Mouse (Mus musculus) bone marrow macrophage, adult 2 months (primary cell): Measurements from ENCODE around the gene Trim46.

Experiments used
- CTCF ChIP-seq: IDR thresholded peaks from 2 replicates; pipeline ENCODE4 v1.5.1; 2012; ENCODE audit warnings: low read depth, mild to moderate bottlenecking, low read length, moderate library complexity
- POLR2A ChIP-seq: IDR thresholded peaks from 2 replicates; pipeline ENCODE4 v1.6.1; 2012; ENCODE audit warnings: mild to moderate bottlenecking, low read depth, low read length, borderline replicate concordance

DNA sequence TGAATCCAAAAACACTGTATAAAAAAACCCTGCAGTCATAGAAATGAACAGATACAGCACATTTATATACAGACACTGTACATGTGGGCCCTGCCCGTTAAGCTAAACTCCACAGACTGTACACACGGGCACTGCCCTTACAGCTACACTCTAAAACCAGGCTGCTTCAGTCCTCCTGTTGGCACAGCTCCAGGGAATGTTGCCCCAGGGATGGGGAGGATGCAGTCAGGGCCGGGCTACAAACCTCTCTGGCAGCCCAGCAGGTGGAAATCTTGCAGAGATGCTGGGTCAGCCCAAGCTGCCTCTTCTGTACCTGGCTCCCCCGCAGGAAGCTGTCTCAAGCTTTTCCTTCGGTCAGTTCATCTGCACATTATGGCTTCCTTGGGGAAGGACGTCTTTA lies 25.7 kb upstream of the Trim46 start:
- TF ChIP-seq CTCF (no peak), POLR2A (no peak)
